Mouse (Mus musculus) kidney, adult 2 months (tissue): Measurements from ENCODE around the gene Ncapd2.

Experiments
- CTCF ChIP-seq: fragments of 200-500 bp; conservative IDR thresholded peaks from 2 replicates; pipeline ENCODE4 v1.5.1; 2011; ENCODE audit warnings: low read depth, mild to moderate bottlenecking, control low read depth, low read length, moderate library complexity, mixed read lengths; ENCODE audit not compliant: insufficient read depth, insufficient read length
- POLR2A ChIP-seq: fragments of 200-500 bp; IDR thresholded peaks from one replicate; pipeline ENCODE4 v1.6.1; 2011; ENCODE audit warnings: low read depth, low read length, control low read depth

DNA sequence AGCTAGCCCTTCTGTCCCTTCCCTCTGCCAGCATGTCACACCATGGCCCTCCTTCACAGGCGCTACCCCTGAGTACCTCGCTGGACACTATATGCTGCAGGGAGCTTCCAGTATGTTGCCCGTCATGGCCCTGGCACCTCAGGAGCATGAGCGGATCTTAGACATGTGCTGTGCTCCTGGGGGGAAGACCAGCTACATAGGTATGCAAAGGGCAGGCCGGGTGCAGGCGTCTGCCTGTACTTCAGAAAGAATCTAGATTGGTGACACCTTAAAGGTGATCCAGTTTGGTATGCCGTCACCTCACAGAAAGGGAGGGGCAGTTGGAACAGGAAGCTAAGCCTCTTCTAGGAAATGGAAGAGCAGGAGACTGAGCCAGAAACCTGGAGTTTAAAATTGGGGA is 51.8 kb downstream of the Ncapd2 start:
- TF ChIP-seq POLR2A (no peak), CTCF (no peak)
